Mouse (Mus musculus): ENCODE measurements at regions not wholly inside any gene's neighbourhood (a gene's known extent, or its start where the extent isn't known, plus 50 kb on each side); places are given as distances from the start of the nearest gene placed in this dataset.

- no peak for DNase-seq
These were observed 80.2 kb downstream of the Fthl17a start for GRCm38 (mm10) chrX:85329474-85330225.

GRCm38 (mm10) chrX:85343517-85343916 is 94.0 kb downstream of the Fthl17a start:
- DNase-seq = peak; percentile 24

DNA sequence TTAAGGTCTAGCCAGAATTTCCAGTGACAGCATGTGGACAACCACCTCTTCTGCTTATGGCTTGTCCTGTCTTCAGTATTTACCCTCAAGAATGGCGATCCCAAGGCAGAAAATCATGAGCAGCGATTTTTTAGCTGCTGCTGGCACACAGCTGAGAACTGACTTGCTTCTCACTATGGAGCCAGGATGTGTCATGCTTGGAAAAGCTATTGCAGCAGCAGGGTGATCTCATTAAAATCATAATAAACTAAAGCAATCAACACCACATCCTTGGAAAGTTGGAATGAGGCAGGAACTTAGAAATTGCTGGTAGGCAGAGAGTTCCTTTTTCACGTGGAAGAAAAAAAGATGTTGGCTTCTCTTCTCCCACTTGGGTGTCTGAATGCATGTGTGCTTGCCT is 125.8 kb downstream of the Fthl17a start:
- DNase-seq = no peak

GRCm38 (mm10) chrX:85384452-85384851 is 135.0 kb downstream of the Fthl17a start:
- no peak for DNase-seq
